Mouse (Mus musculus) midbrain, embryonic 16.5 days (tissue): ENCODE results near the gene Klrb1b. TPM values are rescaled to one million over a fixed set of nuclear protein-coding genes. Genes with fewer than 3 reads are reported as not detected.
"Not testable (repeated sequence)": the region's sequence is repeated elsewhere in the genome, so short reads cannot be mapped to it uniquely, and the experiment has no call there.

Experiments used
- ATAC-seq: fragments of 200-750 bp; cut with Nextera tagmentation; 2 replicates; pipeline ENCODE4 v1.8.0; 2017; ENCODE audit warnings: moderate TSS enrichment
- H3K27ac ChIP-seq: fragments of 300-500 bp; sonication (generic); 2 replicates; pipeline ENCODE4 v1.5.1; 2014; ENCODE audit warnings: mild to moderate bottlenecking, low read length, mixed read lengths
- H3K27me3 ChIP-seq: fragments of 300-500 bp; sonication (generic); 2 replicates; pipeline ENCODE4 v1.6.1; 2014; ENCODE audit warnings: low read depth, low read length, mixed read lengths; ENCODE audit not compliant: control insufficient read depth, insufficient read depth
- H3K36me3 ChIP-seq: fragments of 300-500 bp; sonication (generic); 2 replicates; pipeline ENCODE4 v1.6.1; 2014; ENCODE audit warnings: mild to moderate bottlenecking, low read length, moderate library complexity, mixed read lengths; ENCODE audit not compliant: control insufficient read depth, insufficient read depth
- H3K4me1 ChIP-seq: fragments of 300-500 bp; sonication (generic); 2 replicates; pipeline ENCODE4 v1.6.1; 2014; ENCODE audit warnings: mild to moderate bottlenecking, low read length, mixed read lengths; ENCODE audit not compliant: control insufficient read depth, insufficient read depth
- H3K4me2 ChIP-seq: fragments of 300-500 bp; sonication (generic); 2 replicates; pipeline ENCODE4 v1.6.1; 2014; ENCODE audit warnings: mild to moderate bottlenecking, low read length, mixed read lengths
- H3K4me3 ChIP-seq: fragments of 300-500 bp; sonication (generic); 2 replicates; pipeline ENCODE4 v1.5.1; 2014; ENCODE audit warnings: low read depth, mild to moderate bottlenecking, low read length, moderate library complexity, mixed read lengths
- H3K9ac ChIP-seq: fragments of 300-500 bp; sonication (generic); 2 replicates; pipeline ENCODE4 v1.6.1; 2014; ENCODE audit warnings: low read depth, low read length, mixed read lengths
- H3K9me3 ChIP-seq: fragments of 300-500 bp; sonication (generic); replicated peaks from 2 replicates; pipeline ENCODE4 v1.6.1; 2014; ENCODE audit warnings: mild to moderate bottlenecking, low read length, mixed read lengths; ENCODE audit not compliant: control insufficient read depth, poor library complexity, severe bottlenecking
- WGBS: fragments of 180-500 bp; shearing (Covaris S2); extraction: QIAGEN DNeasy Blood & Tissue Kit; methylation state at CpG from one replicate; pipeline ENCODE4 v1.1.7; 2014; 5-methylcytosine and 5-hydroxymethylcytosine counted together
- polyA plus RNA-seq: library from polyadenylated mRNA; unstranded; fragments of >200 nt; fragmentation: Nextera tagmentation; extraction: Ambion mirVana; gene quantifications from 2 replicates; pipeline ENCODE4 v1.2.1, GENCODE M21; 2015

Gene Klrb1b
- polyA plus RNA-seq, 1 experiment from 2014 or later = not detected

GRCm38 (mm10) chr6:128804823-128805640, 21.1 kb downstream of the Klrb1b start:
- not testable (repeated sequence) for H3K4me1 ChIP-seq, H3K36me3 ChIP-seq, H3K9me3 ChIP-seq, H3K4me2 ChIP-seq, ATAC-seq, H3K27me3 ChIP-seq, H3K4me3 ChIP-seq, H3K9ac ChIP-seq
- 63% methylated on average over 7 of the region's 7 CpGs for WGBS
- peak overlapping the region; percentile 42; the same call in 1 of the 2 replicates for H3K27ac ChIP-seq

- H3K4me1 ChIP-seq = peaks cover 1% of the 10 kb centered on the region; the same call in 1 of the 2 replicates
- 6% methylated on average over 26 of the region's 26 CpGs for WGBS
- no peaks in the 10 kb centered on the region for H3K27me3 ChIP-seq
- peak overlapping the region; percentile 89 for H3K27ac ChIP-seq
- H3K9me3 ChIP-seq = no peaks in the 10 kb centered on the region
- H3K4me3 ChIP-seq = peak overlapping the region; percentile 46
- H3K36me3 ChIP-seq = no peaks in the 10 kb centered on the region
- H3K4me2 ChIP-seq = peak overlapping the region; percentile 69
- H3K9ac ChIP-seq = peak overlapping the region; percentile 65
- ATAC-seq = peak; percentile 91
These were observed 22.9 kb downstream of the Klrb1b start for GRCm38 (mm10) chr6:128802999-128803857.

DNA sequence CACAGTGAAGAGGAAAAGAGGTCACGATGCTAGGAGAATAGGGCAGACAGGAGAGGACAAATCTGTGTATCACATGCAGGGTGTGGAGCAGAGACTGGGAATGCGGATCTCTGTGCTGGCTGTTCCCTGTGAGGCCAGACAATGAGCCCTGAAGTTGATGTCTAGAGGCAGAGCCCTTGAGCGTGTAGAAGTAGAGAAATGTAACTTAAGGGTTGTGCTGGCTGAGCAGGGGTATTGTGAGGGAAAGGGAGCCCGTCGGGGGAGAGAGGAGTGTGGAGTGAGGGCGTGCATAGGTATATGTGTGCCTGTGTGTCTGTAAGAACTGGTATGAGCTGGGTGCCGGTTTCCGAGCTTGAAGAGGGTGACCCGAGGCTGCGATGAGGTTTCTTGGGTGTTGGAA, 23.6 kb downstream of the Klrb1b start:
- Histone ChIP-seq H3K27ac (peak overlapping the region; percentile 89), H3K4me3 (peak overlapping the region; percentile 46), H3K9ac (peak overlapping the region; percentile 65), H3K27me3 (no peaks in the 10 kb centered on the region), H3K4me1 (peaks cover 6% of the 10 kb centered on the region; the same call in 1 of the 2 replicates), H3K4me2 (peak overlapping the region; percentile 69), H3K9me3 (no peaks in the 10 kb centered on the region), H3K36me3 (no peaks in the 10 kb centered on the region)
- ATAC-seq = peak; percentile 49
- WGBS = 10% methylated on average over 10 of the region's 10 CpGs

GRCm38 (mm10) chr6:128800696-128801095, 25.4 kb downstream of the Klrb1b start:
- not testable (repeated sequence) for H3K27me3 ChIP-seq, H3K4me3 ChIP-seq, H3K4me1 ChIP-seq, H3K9ac ChIP-seq, H3K36me3 ChIP-seq, ATAC-seq, H3K9me3 ChIP-seq
- H3K4me2 ChIP-seq = peak overlapping the region; percentile 39
- WGBS = 74% methylated on average over 5 of the region's 5 CpGs
- H3K27ac ChIP-seq = peak overlapping the region; percentile 66

GRCm38 (mm10) chr6:128799896-128800270, 26.2 kb downstream of the Klrb1b start:
- Histone ChIP-seq H3K27ac (peak overlapping the region; percentile 91), H3K4me3 (peak overlapping the region; percentile 56), H3K27me3 (no peaks in the 10 kb centered on the region), H3K9ac (peak overlapping the region; percentile 66), H3K4me2 (peak overlapping the region; percentile 45), H3K4me1 (peaks cover 6% of the 10 kb centered on the region; the same call in 1 of the 2 replicates), H3K9me3 (no peaks in the 10 kb centered on the region), H3K36me3 (no peaks in the 10 kb centered on the region)
- 17% methylated on average over 7 of the region's 7 CpGs for WGBS
- ATAC-seq = no peak

DNA sequence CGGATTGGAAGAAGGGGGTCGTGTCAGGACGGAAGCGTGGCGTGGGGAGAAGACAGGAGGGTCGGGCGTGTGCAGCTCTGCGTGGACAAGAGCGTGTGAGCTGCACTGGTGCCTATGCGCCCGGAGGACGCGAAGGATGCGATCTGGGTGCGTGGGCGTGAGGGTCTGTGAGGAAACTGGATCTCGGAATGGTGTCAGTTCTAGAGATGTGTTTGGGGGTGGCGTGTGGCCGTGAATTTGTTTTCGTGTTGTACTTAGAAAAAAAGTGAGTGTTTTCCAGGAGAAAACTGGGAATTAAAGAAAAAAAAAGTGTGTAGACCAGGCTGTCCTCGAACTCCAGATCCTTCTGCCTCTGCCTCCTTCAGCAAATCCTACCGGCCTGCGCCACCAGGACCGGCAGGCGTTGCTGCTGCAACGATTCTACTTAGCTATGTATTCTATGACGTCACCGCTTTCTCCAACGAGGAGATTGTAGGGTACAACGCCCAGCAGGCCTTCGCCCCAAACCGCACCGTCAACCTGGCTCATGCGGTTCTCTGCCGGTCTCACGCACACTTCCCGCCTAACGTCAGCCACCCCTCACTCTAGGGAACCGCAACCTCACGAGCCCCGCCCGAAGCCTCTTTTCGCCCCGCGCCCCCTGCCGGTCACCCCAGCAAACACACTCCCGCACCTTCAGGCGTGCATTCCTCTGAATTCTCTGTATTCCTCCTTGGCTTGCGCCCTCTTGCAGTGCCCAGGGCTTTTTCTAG, 26.8 kb downstream of the Klrb1b start:
- not testable (repeated sequence) for H3K9me3 ChIP-seq, H3K36me3 ChIP-seq, H3K27me3 ChIP-seq, H3K4me1 ChIP-seq
- ATAC-seq = peak; percentile 85
- H3K9ac ChIP-seq = peak overlapping the region; percentile 75
- H3K27ac ChIP-seq = peak overlapping the region; percentile 91
- H3K4me3 ChIP-seq = peak overlapping the region; percentile 56
- WGBS = under 1% methylated on average over 49 of the region's 49 CpGs
- peak overlapping the region; percentile 45 for H3K4me2 ChIP-seq

GRCm38 (mm10) chr6:128798772-128799143, 27.4 kb downstream of the Klrb1b start:
- not testable (repeated sequence) for H3K4me1 ChIP-seq, H3K27me3 ChIP-seq, H3K36me3 ChIP-seq, H3K9me3 ChIP-seq
- peak overlapping the region; percentile 91 for H3K27ac ChIP-seq
- peak; percentile 72 for ATAC-seq
- H3K4me3 ChIP-seq = peak overlapping the region; percentile 56
- peak overlapping the region; percentile 60 for H3K4me2 ChIP-seq
- peak overlapping the region; percentile 75 for H3K9ac ChIP-seq
- WGBS = under 1% methylated on average over 20 of the region's 20 CpGs

DNA sequence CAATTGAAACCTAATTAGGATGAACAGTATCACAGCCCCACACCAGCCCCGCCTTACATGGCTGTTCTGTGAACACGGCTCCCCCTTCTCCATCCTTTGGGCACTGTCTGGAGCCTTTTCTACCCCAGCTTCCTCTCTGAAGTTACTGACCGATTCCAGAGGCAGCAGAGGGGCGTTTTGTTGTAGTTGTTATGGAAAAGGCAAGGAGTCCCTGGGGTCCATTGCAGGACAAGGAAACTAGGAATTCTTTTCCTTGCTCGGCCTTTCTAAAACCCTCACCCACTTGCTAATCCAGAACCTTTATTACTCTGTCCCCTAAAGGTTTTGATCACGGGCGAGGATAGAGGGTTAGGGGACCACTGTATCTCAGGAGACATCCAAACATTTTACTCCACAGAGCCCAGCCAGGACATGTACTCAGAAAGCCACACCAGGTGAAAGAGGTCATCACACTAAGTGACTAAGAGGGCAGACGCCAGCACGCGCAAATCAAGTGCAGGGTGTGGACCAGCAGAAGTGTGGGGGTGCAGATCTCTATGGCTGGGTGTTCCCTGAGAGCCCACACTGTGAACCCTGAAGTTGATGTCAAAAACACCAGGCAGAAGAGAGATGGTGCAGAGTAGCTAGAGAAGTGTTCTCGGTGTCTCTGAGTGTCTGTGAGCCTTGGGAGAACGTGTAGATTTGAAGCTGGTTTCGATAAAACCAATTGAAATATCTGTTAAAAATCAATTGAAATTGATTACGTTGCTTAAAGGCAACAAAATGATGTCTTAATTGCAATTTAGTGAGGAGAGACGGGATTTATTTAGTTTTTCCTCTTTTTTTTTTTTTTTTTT, 28.0 kb downstream of the Klrb1b start:
- no peaks in the 10 kb centered on the region for H3K36me3 ChIP-seq
- ATAC-seq = no peak
- H3K27ac ChIP-seq = peak overlapping the region; percentile 60
- H3K9me3 ChIP-seq = no peaks in the 10 kb centered on the region
- H3K9ac ChIP-seq = peak overlapping the region; percentile 54
- H3K4me3 ChIP-seq = peak overlapping the region; percentile 56
- no peaks in the 10 kb centered on the region for H3K27me3 ChIP-seq
- WGBS = 10% methylated on average over 15 of the region's 15 CpGs
- H3K4me1 ChIP-seq = peaks cover 6% of the 10 kb centered on the region; the same call in 1 of the 2 replicates
- H3K4me2 ChIP-seq = peak overlapping the region; percentile 60
